9 mouse cellular contexts compared by ENCODE assay signal in the genomic region with DNA sequence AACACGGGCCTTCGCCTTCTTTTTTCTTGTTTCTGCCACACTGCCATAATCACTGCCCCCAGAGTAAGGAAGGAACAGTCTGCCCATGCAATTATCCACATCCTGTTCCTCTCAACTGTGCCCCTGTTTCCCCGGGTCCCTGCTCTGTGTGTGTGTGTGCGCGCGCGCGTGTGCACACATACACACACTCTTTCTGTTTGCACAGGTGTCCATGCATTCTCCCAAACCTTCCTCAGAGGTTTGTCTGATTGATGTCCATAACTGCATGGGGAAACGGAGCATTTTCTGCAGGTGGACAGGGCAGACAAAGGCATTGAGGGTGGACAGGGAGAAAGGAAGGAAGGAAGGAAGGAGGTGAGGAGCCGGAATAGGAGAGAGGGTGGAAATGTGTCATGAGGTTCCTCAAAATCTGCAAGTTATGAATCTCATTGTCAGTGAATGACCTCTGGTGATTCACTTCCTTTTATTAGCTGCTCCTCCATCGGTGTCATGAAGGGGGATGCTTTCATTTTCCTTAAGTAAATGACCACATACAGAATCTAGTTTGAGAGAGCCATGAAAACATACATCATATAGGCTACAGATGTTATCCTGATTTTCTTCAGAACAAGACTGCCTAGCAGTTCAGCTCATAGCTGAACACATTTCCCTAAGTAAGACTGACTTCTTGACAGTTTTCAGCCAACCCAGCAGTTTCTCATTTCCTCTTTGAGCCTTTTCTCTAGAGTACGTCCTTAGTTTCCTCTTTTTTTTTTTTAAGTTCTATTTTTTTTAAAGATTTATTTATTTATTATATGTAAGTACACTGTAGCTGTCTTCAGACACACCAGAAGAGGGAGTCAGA. TPM values are rescaled to one million over a fixed set of nuclear protein-coding genes. Genes with fewer than 3 reads are reported as not detected.
DNase-seq lines count a peak whose midpoint lies in the region; ATAC-seq and TF ChIP-seq lines count a peak whose summit lies in the region.
"Had no signal": no experiment of that assay in that cellular context is flagged by ENCODE, and none has a peak within 500 bp of the region (broad histone marks: within the 10 kb centered on the region; RNA-seq: fewer than 3 reads in every experiment).

No protein-coding gene starts in this region.

- no peaks in the 10 kb centered on the region for H3K36me3 ChIP-seq in kidney, adult 2 months (ENCODE audit: control insufficient read depth, insufficient read depth, low read length)
- H3K36me3 ChIP-seq: forebrain, embryonic 12.5 days had no signal

- no peaks in the 10 kb centered on the region for H3K27me3 ChIP-seq in kidney, adult 2 months (replicated peaks; ENCODE audit: control insufficient read depth, insufficient read depth, low read length)
- H3K27me3 ChIP-seq: forebrain, embryonic 12.5 days had no signal

- H3K4me3 ChIP-seq in kidney, adult 2 months (ENCODE audit: insufficient read depth, low read depth, low read length), result no peak overlapping the region
- H3K4me3 ChIP-seq: forebrain, embryonic 12.5 days had no signal

- WGBS in kidney, adult 2 months, result 61% methylated on average over 12 of the region's 12 CpGs

- TF ChIP-seq POLR2A in kidney, adult 2 months (IDR thresholded peaks at IDR 0.05; ENCODE audit: low read depth, low read length), result no peak

- H3K27ac ChIP-seq in kidney, adult 2 months (ENCODE audit: insufficient read depth, low read depth, low read length), result no peak overlapping the region
- H3K27ac ChIP-seq: forebrain, embryonic 12.5 days had no signal

- intact Hi-C loops in gastrocnemius, postnatal 36 days (cut with DNase I), result no loop called here

- no peaks in the 10 kb centered on the region for H3K4me1 ChIP-seq in kidney, adult 2 months (ENCODE audit: control insufficient read depth, insufficient read depth, low read length)
- H3K4me1 ChIP-seq: forebrain, embryonic 12.5 days had no signal

- peak; percentile 36 for DNase-seq in kidney, adult 2 months
- no peak for DNase-seq in kidney, adult 8-10 months
- DNase-seq in spleen, postnatal 36 days (ENCODE audit: low spot score in 2 of 2), result peak; percentile 35 to 58
- DNase-seq in spleen, postnatal 10 days (ENCODE audit: low spot score in 2 of 2), result no peak
- DNase-seq in urinary bladder, postnatal 36 days (ENCODE audit: low spot score in 2 of 2), result no peak
- no peak for DNase-seq in gastrocnemius, postnatal 36 days

- ATAC-seq in granulocyte monocyte progenitor cell, adult 5-6 weeks (replicated peaks; ENCODE audit: poor library complexity, severe bottlenecking), result peak; percentile 87
- peak; percentile 73 for ATAC-seq in neutrophil, adult 5-6 weeks (ENCODE audit: extremely low read depth, insufficient number of reproducible peaks, low FRiP score, poor library complexity, severe bottlenecking)

- no peak for TF ChIP-seq CTCF in kidney, adult 2 months (conservative IDR thresholded peaks at IDR 0.05; ENCODE audit: insufficient read depth, insufficient read length, low read depth, low read length)

RNA-seq across cellular contexts. Expression of gene Plau, which starts 6.7 kb away (rescaled TPM):
- 261 and 276 TPM in 2 replicates for polyA plus RNA-seq in kidney, adult 2 months (2012; rRNA removed)
- 2.9 and 4.2 TPM in 2 replicates for total RNA-seq in granulocyte monocyte progenitor cell, adult 5-6 weeks (2014; fragmentation: Nextera tagmentation)
- 7.5 and 9.1 TPM in 2 replicates for total RNA-seq in granulocyte monocyte progenitor cell, adult 5-6 weeks (2017)
- 0.12 and 0.81 TPM in 2 replicates for total RNA-seq in neutrophil, adult 5-6 weeks (2017)
- total RNA-seq in gastrocnemius, postnatal 36 days (2021), result 10 to 100 TPM; 23.9 to 25.3 TPM

RNA-seq across cellular contexts. Expression of gene Camk2g, which starts 35.9 kb away (rescaled TPM):
- polyA plus RNA-seq in kidney, adult 2 months (2012; rRNA removed), result 15.4 and 16.0 TPM in 2 replicates
- 28.0 and 35.2 TPM in 2 replicates for total RNA-seq in granulocyte monocyte progenitor cell, adult 5-6 weeks (2014; fragmentation: Nextera tagmentation)
- 50.3 and 65.9 TPM in 2 replicates for total RNA-seq in granulocyte monocyte progenitor cell, adult 5-6 weeks (2017)
- total RNA-seq in neutrophil, adult 5-6 weeks (2017), result 53.7 and 64.2 TPM in 2 replicates
- total RNA-seq in gastrocnemius, postnatal 36 days (2021), result 100 to 1,000 TPM; 170 to 172 TPM

Comparison
In these comparisons a context has a peak if more than half of its experiments do, and no peak if none do; other contexts are left out.
1. DNase-seq: peak in kidney, adult 2 months (single experiment) and spleen, postnatal 36 days (2 of 2); none in kidney, adult 8-10 months (0 of 2), spleen, postnatal 10 days (0 of 2), urinary bladder, postnatal 36 days (0 of 2) and gastrocnemius, postnatal 36 days (0 of 2).